Mouse (Mus musculus) liver, embryonic 16.5 days (tissue): ENCODE results near the gene Pmis2. TPM values are rescaled to one million over a fixed set of nuclear protein-coding genes. Genes with fewer than 3 reads are reported as not detected.

Experiments used
- ATAC-seq: fragments of 200-750 bp; cut with Nextera tagmentation; 2 replicates; pipeline ENCODE4 v1.8.0; 2017; ENCODE audit warnings: low read depth, mild to moderate bottlenecking, moderate number of reproducible peaks, moderate library complexity
- H3K27ac ChIP-seq: fragments of 300-500 bp; sonication (generic); 2 replicates; pipeline ENCODE4 v1.5.1; 2014; ENCODE audit warnings: mild to moderate bottlenecking, low read length
- H3K27me3 ChIP-seq: fragments of 300-500 bp; sonication (generic); 2 replicates; pipeline ENCODE4 v1.6.1; 2014; ENCODE audit warnings: low read depth, low read length, mixed read lengths; ENCODE audit not compliant: control insufficient read depth, insufficient read depth
- H3K36me3 ChIP-seq: fragments of 300-500 bp; sonication (generic); 2 replicates; pipeline ENCODE4 v1.6.1; 2014; ENCODE audit warnings: mild to moderate bottlenecking; ENCODE audit not compliant: control insufficient read depth, insufficient read depth
- H3K4me1 ChIP-seq: fragments of 300-500 bp; sonication (generic); 2 replicates; pipeline ENCODE4 v1.6.1; 2014; ENCODE audit warnings: low read depth, low read length, mixed read lengths; ENCODE audit not compliant: control insufficient read depth
- H3K4me2 ChIP-seq: fragments of 300-500 bp; sonication (generic); 2 replicates; pipeline ENCODE4 v1.6.1; 2014; ENCODE audit warnings: low read depth, low read length, mixed read lengths
- H3K4me3 ChIP-seq: fragments of 300-500 bp; sonication (generic); 2 replicates; pipeline ENCODE4 v1.5.1; 2014; ENCODE audit warnings: low read depth, mild to moderate bottlenecking, low read length
- H3K9ac ChIP-seq: fragments of 300-500 bp; sonication (generic); 2 replicates; pipeline ENCODE4 v1.6.1; 2014; ENCODE audit warnings: low read depth, low read length
- H3K9me3 ChIP-seq: fragments of 300-500 bp; sonication (generic); replicated peaks from 2 replicates; pipeline ENCODE4 v1.6.1; 2016; ENCODE audit warnings: low read length; ENCODE audit not compliant: control insufficient read depth
- WGBS: fragments of 180-500 bp; shearing (Covaris S2); extraction: QIAGEN DNeasy Blood & Tissue Kit; methylation state at CpG from one replicate; pipeline ENCODE4 v1.1.7; 2014; ENCODE audit not compliant: insufficient replicate concordance; 5-methylcytosine and 5-hydroxymethylcytosine counted together
- polyA plus RNA-seq: library from polyadenylated mRNA; unstranded; fragments of >200 nt; fragmentation: Nextera tagmentation; extraction: Ambion mirVana; gene quantifications from 2 replicates; pipeline ENCODE4 v1.2.1, GENCODE M21; 2015

The Pmis2 gene
- polyA plus RNA-seq, 1 experiment from 2014 or later: not detected

GRCm38 (mm10) chr7:30688325-30688724 is 16.9 kb upstream of the Pmis2 start:
- Histone ChIP-seq H3K9me3 (no peaks in the 10 kb centered on the region), H3K27me3 (no peaks in the 10 kb centered on the region), H3K27ac (no peak overlapping the region), H3K4me1 (no peaks in the 10 kb centered on the region), H3K9ac (no peak overlapping the region), H3K4me3 (no peak overlapping the region), H3K36me3 (no peaks in the 10 kb centered on the region), H3K4me2 (no peak overlapping the region)
- ATAC-seq: no peak
- whole genome bisulfite sequencing: 69% methylated on average over 6 of the region's 6 CpGs

DNA sequence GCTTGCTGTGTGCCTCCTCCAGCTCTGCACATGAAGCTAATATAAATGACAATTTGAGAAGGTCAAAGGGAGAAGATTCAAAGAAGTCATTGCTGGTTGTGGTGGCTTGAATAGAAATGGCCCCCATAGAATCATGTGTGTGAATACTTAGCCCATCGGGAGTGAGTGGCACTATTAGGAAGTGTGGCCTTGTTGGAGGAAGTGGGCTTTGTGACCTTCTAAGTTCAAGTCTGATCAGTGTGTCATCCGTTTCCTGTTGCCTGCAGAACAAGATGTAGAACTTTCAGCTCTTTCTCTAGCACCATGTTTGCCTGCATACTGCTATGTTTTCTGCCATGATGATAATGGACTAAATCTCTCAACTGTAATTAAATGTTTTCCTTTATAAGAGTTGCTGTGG is 12.0 kb upstream of the Pmis2 start:
- WGBS: 16% methylated on average over 2 of the region's 2 CpGs
- no peak overlapping the region for H3K4me3 ChIP-seq
- no peaks in the 10 kb centered on the region for H3K4me1 ChIP-seq
- H3K36me3 ChIP-seq: no peaks in the 10 kb centered on the region
- H3K27ac ChIP-seq: no peak overlapping the region
- no peak overlapping the region for H3K4me2 ChIP-seq
- no peak overlapping the region for H3K9ac ChIP-seq
- no peaks in the 10 kb centered on the region for H3K27me3 ChIP-seq
- no peaks in the 10 kb centered on the region for H3K9me3 ChIP-seq
- no peak for ATAC-seq

DNA sequence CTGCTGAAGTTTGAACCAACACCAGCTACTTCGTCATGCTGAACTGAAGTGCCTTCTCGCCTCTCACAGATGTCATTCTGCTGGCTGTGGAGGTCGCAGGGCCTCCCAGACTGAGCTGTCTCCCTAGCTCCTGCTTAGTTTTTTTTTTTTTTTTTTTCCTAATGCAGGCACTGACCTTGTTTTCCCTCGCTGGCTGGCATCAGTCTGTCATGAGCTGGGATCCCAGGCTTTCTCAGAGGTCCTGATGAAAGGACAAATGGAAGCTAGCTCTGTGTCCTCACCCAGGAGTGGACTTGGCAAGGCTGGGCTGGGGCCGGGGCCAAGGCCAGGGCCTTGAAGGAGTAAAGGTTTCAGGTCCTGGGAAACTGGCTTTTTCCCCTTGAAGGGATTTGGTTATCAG is 10.5 kb upstream of the Pmis2 start:
- no peaks in the 10 kb centered on the region for H3K27me3 ChIP-seq
- no peak overlapping the region for H3K27ac ChIP-seq
- H3K9me3 ChIP-seq: no peaks in the 10 kb centered on the region
- H3K4me3 ChIP-seq: no peak overlapping the region
- 68% methylated on average over 5 of the region's 5 CpGs for WGBS
- no peaks in the 10 kb centered on the region for H3K36me3 ChIP-seq
- no peak overlapping the region for H3K9ac ChIP-seq
- no peaks in the 10 kb centered on the region for H3K4me1 ChIP-seq
- no peak overlapping the region for H3K4me2 ChIP-seq
- no peak for ATAC-seq

DNA sequence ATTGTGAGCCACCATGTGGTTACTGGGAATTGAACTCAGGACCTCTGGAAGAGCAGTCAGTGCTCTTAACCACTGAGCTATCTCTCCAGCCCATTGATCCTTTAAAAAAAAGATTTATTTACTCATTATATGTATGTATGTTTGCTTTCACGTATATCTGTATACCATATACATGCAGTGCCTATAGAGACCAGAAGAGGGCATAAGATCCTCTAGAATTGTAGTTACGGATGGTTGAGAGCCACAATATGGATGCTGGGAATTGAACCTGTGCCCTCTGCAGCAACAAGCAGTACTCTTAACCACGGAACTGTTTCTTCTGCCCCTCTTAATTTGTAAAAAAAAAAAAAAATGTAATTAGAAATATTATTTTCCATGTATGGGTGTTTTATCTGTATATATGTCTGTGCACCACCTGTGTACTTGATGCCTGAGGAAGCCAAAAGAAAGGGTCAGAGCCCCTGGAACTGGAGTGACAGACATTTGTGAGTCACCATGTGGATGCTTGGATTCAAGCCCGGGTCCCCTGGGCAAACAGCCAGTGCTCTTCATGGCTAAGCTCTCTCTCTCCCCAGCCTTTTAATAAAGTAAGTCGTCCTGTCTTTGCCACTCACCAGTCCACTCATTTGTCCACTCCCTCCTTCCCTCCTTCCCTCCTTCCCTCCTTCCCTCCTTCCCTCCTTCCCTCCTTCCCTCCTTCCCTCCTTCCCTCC is 7.0 kb upstream of the Pmis2 start:
- Histone ChIP-seq H3K36me3 (no peaks in the 10 kb centered on the region), H3K4me3 (no peak overlapping the region), H3K9ac (no peak overlapping the region), H3K9me3 (no peaks in the 10 kb centered on the region), H3K4me2 (no peak overlapping the region), H3K4me1 (no peaks in the 10 kb centered on the region), H3K27me3 (no peaks in the 10 kb centered on the region), H3K27ac (no peak overlapping the region)
- no peak for ATAC-seq
- 54% methylated on average over 5 of the region's 5 CpGs for WGBS

GRCm38 (mm10) chr7:30669229-30669628 is 2.2 kb downstream of the Pmis2 start:
- Histone ChIP-seq H3K9me3 (no peaks in the 10 kb centered on the region), H3K4me1 (peaks cover 7% of the 10 kb centered on the region), H3K27me3 (no peaks in the 10 kb centered on the region), H3K9ac (no peak overlapping the region), H3K36me3 (no peaks in the 10 kb centered on the region), H3K4me3 (no peak overlapping the region), H3K4me2 (no peak overlapping the region), H3K27ac (no peak overlapping the region)
- ATAC-seq: no peak
- 25% methylated on average over 3 of the region's 3 CpGs for WGBS

GRCm38 (mm10) chr7:30665321-30665720 is 6.1 kb downstream of the Pmis2 start:
- Histone ChIP-seq H3K9me3 (no peaks in the 10 kb centered on the region), H3K27ac (no peak overlapping the region), H3K4me3 (peak overlapping the region; percentile 87), H3K27me3 (no peaks in the 10 kb centered on the region), H3K4me1 (peaks cover 12% of the 10 kb centered on the region), H3K9ac (peak overlapping the region; percentile 89), H3K4me2 (peak overlapping the region; percentile 95), H3K36me3 (peaks cover 14% of the 10 kb centered on the region)
- 5% methylated on average over 11 of the region's 11 CpGs for WGBS
- ATAC-seq: 0 out of 2 replicates have a peak, but pooled peaks have one; percentile 14

DNA sequence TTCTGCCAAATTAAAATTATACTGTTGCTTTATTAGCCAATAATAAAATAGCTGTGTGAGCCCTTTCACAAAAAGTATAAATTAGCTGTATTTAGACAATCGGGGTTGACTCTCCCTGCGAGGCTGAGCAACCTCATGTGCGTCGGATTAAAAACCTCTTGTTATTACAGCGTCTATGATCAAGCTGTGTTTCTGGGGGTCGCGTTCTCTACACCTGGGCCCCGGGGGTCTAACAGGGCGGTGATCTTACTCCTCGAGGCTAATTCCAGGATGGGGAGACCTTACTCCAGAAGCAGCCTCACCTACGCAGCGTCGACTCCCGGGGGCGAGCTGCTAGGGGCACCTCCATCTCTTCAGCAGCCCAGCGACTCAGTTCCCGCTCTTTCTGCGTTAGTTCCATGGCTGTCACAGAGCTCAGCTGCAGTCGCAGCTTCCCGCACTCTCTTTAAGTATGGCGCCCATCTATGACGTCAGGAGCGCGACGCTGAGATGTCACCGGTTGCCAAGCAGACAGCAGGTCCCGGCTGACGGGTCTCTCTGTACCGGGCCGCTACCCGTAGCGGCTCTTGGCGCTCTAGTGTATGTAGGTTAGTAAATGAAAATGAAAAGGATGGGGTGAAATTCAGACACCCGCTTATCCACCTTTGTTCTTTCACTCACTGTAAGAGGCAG is 6.7 kb downstream of the Pmis2 start, which contains the start of gene Haus5:
Haus5 (minus strand) TSS at position 466 of the 672 bp plus-strand sequence.
- peaks cover 12% of the 10 kb centered on the region for H3K4me1 ChIP-seq
- peak within 1 kb of the TSS; percentile 87 for H3K4me3 ChIP-seq
- under 1% methylated on average over 34 of the region's 34 CpGs for WGBS
- H3K9me3 ChIP-seq: no peaks in the 10 kb centered on the region
- H3K27ac ChIP-seq: peak within 1 kb of the TSS; percentile 73
- peaks cover 16% of the 10 kb centered on the region for H3K36me3 ChIP-seq
- H3K9ac ChIP-seq: peak within 1 kb of the TSS; percentile 89
- no peaks in the 10 kb centered on the region for H3K27me3 ChIP-seq
- H3K4me2 ChIP-seq: peak within 1 kb of the TSS; percentile 95
- peak; percentile 96 for ATAC-seq

- H3K36me3 ChIP-seq: peaks cover 31% of the 10 kb centered on the region
- peak; percentile 100 for ATAC-seq
These were observed 21.5 kb downstream of the Pmis2 start, which contains the start of gene Rbm42 for GRCm38 (mm10) chr7:30649591-30650540. Rbm42 (minus strand) TSS chr7:30650317.

More at GRCm38 (mm10) chr7:30649591-30650540, 21.5 kb downstream of the Pmis2 start, which contains the start of gene Rbm42:
- Histone ChIP-seq H3K4me1 (peaks cover 6% of the 10 kb centered on the region), H3K27me3 (no peaks in the 10 kb centered on the region), H3K9ac (peak within 1 kb of the TSS; percentile 95), H3K4me3 (peak within 1 kb of the TSS; percentile 94), H3K9me3 (no peaks in the 10 kb centered on the region), H3K4me2 (peak within 1 kb of the TSS; percentile 63), H3K27ac (peak within 1 kb of the TSS; percentile 80)
- WGBS: under 1% methylated on average over 59 of the region's 59 CpGs
